Comparison of ENCODE assay signal across 1 mouse cellular context in the genomic region with DNA sequence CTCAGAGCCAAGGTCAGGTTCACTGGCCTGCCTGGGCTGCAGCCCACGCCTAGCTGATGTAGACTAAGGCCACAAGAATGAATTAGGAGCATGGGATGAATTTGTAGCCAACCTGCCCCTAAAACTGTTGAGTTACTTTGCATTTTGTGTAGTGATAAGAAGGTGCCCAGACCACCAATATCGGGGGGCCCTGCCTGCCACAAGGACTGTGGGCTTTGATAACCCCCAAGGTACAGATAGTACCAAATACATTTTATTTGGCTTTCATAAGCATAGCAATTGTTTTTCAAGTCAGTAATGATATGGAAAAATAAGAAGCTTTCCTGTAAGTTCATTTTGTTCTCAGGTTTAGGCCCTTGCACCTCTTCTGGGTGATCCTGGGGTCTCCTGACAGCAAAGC.
A peak's percentile ranks its signal among the peaks of the same experiment; 100 is the strongest.
TF ChIP-seq lines count a peak whose summit lies in the region.

No protein-coding gene starts in this region.

TF ChIP-seq in MEL, 35 proteins besides CTCF, POLR2A, EP300 and RAD21:
- TF ChIP-seq TAL1 (IDR thresholded peaks at IDR 0.05; ENCODE audit: low read length) (peak; percentile 56), UBTF (IDR thresholded peaks at IDR 0.05; ENCODE audit: borderline replicate concordance, insufficient read depth, low read depth, low read length) (no peak), MYC (IDR thresholded peaks at IDR 0.05; ENCODE audit: low read depth, low read length) (0 out of 2 replicates have a peak, but pooled peaks have one; percentile 6), TCF12 (IDR thresholded peaks at IDR 0.05; ENCODE audit: low read depth, low read length) (peak; percentile 92), JUND (IDR thresholded peaks at IDR 0.05; ENCODE audit: low read depth, low read length) (0 out of 2 replicates have a peak, but pooled peaks have one; percentile 59), MAFK (IDR thresholded peaks at IDR 0.05; ENCODE audit: borderline replicate concordance, low read depth, low read length) (peak; percentile 55; the same call in 1 of the 2 replicates), TBP (IDR thresholded peaks at IDR 0.05; ENCODE audit: low read depth, low read length) (no peak), ZNF384 (IDR thresholded peaks at IDR 0.05; ENCODE audit: low read depth, low read length) (no peak), CHD2 (IDR thresholded peaks at IDR 0.05; ENCODE audit: low read length) (no peak), E2F4 (IDR thresholded peaks at IDR 0.05; ENCODE audit: borderline replicate concordance, low read depth, low read length) (no peak), SIN3A (IDR thresholded peaks at IDR 0.05; ENCODE audit: low read length) (peak; percentile 70), POLR2AphosphoS2 (IDR thresholded peaks at IDR 0.05; ENCODE audit: low read length) (no peak), KAT2A (conservative IDR thresholded peaks at IDR 0.05; ENCODE audit: low read depth, low read length) (0 out of 2 replicates have a peak, but pooled peaks have one; percentile 27), GATA1 (IDR thresholded peaks at IDR 0.05; ENCODE audit: low read depth, low read length) (peak; percentile 88), SMC3 (IDR thresholded peaks at IDR 0.05; ENCODE audit: low read depth, low read length) (no peak), MYB (IDR thresholded peaks at IDR 0.05; ENCODE audit: low read depth, low read length) (peak; percentile 77), ETS1 (IDR thresholded peaks at IDR 0.05; ENCODE audit: low read depth, low read length) (peak; percentile 61; the same call in 1 of the 2 replicates), HCFC1 (IDR thresholded peaks at IDR 0.05; ENCODE audit: low read depth, low read length) (0 out of 2 replicates have a peak, but pooled peaks have one; percentile 13), USF1 (IDR thresholded peaks at IDR 0.05; ENCODE audit: low read depth, low read length) (no peak), ZC3H11A (IDR thresholded peaks at IDR 0.05; ENCODE audit: low read depth, low read length) (no peak), RCOR1 (IDR thresholded peaks at IDR 0.05; ENCODE audit: low read depth, low read length) (peak; percentile 57; the same call in 1 of the 2 replicates), CHD1 (IDR thresholded peaks at IDR 0.05; ENCODE audit: low read depth, low read length) (no peak), NELFE (IDR thresholded peaks at IDR 0.05; ENCODE audit: low read depth, low read length) (0 out of 2 replicates have a peak, but pooled peaks have one; percentile 17)
